Mouse (Mus musculus): ENCODE measurements around the gene Zfp764.

- TF ChIP-seq CTCF (IDR thresholded peaks at IDR 0.05; ENCODE audit: low read depth) (no peak), EP300 (IDR thresholded peaks at IDR 0.05; ENCODE audit: low read depth) (no peak)
Measured at GRCm38 (mm10) chr7:127390306-127390705, 16.3 kb downstream of the Zfp764 start.
